Mouse (Mus musculus): ENCODE results near the gene Unc80. TPM values are rescaled to one million over a fixed set of nuclear protein-coding genes. Genes with fewer than 3 reads are reported as not detected.
A peak's percentile ranks its signal among the peaks of the same experiment; 100 is the strongest.

Gene Unc80
- 15.1 and 16.9 TPM in 2 replicates for total RNA-seq (2014; rRNA removed)
- polyA plus RNA-seq (2015; fragmentation: Nextera tagmentation; extraction: Ambion mirVana): 2.5 and 5.2 TPM in 2 replicates

GRCm38 (mm10) chr1:66467821-66468703 is at the start of gene Unc80:
Gene Unc80 (plus strand): TSS chr1:66468367.
- H3K9me3 ChIP-seq (ENCODE audit: low read length): no peaks in the 10 kb centered on the region
- peak within 1 kb of the TSS; percentile 84 for H3K9ac ChIP-seq
- DNase-seq: peak; percentile 59
- no peak for TF ChIP-seq CTCF (IDR thresholded peaks at IDR 0.05; ENCODE audit: low read depth)
- no peaks in the 10 kb centered on the region for H3K27me3 ChIP-seq (ENCODE audit: insufficient read depth, low read length)
- H3K4me3 ChIP-seq (ENCODE audit: low read depth, low read length): peak within 1 kb of the TSS; percentile 79
- no peaks in the 10 kb centered on the region for H3K36me3 ChIP-seq (ENCODE audit: insufficient read depth)
- peak; percentile 89 for ATAC-seq
- H3K27ac ChIP-seq (ENCODE audit: low read depth, low read length): peak within 1 kb of the TSS; percentile 70
- WGBS: 4% methylated on average over 73 of the region's 83 CpGs
- H3K4me2 ChIP-seq (ENCODE audit: low read depth): peak within 1 kb of the TSS; percentile 78
- H3K4me1 ChIP-seq (ENCODE audit: insufficient read depth): peaks cover 10% of the 10 kb centered on the region

- H3K36me3 ChIP-seq (ENCODE audit: insufficient read depth): peaks cover 53% of the 10 kb centered on the region
- no peak overlapping the region for H3K27ac ChIP-seq (ENCODE audit: low read depth, low read length)
- no peaks in the 10 kb centered on the region for H3K9me3 ChIP-seq (ENCODE audit: low read length)
- WGBS: 93% methylated on average over 5 of the region's 5 CpGs
- H3K4me3 ChIP-seq (ENCODE audit: low read depth, low read length): no peak overlapping the region
- H3K9ac ChIP-seq: no peak overlapping the region
- H3K4me2 ChIP-seq (ENCODE audit: low read depth): no peak overlapping the region
- no peak for DNase-seq
- TF ChIP-seq CTCF (IDR thresholded peaks at IDR 0.05; ENCODE audit: low read depth): no peak
- no peak for ATAC-seq
- no peaks in the 10 kb centered on the region for H3K4me1 ChIP-seq (ENCODE audit: insufficient read depth)
- H3K27me3 ChIP-seq (ENCODE audit: insufficient read depth, low read length): no peaks in the 10 kb centered on the region
Measured at GRCm38 (mm10) chr1:66426073-66426472, 42.1 kb upstream of the Unc80 start.

GRCm38 (mm10) chr1:66430962-66431361 is 37.2 kb upstream of the Unc80 start:
- peak; percentile 40 for ATAC-seq
- Histone ChIP-seq H3K4me2 (ENCODE audit: low read depth) (no peak overlapping the region), H3K27me3 (ENCODE audit: insufficient read depth, low read length) (no peaks in the 10 kb centered on the region), H3K9me3 (ENCODE audit: low read length) (no peaks in the 10 kb centered on the region), H3K9ac (no peak overlapping the region), H3K4me3 (ENCODE audit: low read depth, low read length) (no peak overlapping the region), H3K27ac (ENCODE audit: low read depth, low read length) (no peak overlapping the region), H3K36me3 (ENCODE audit: insufficient read depth) (peaks cover 38% of the 10 kb centered on the region), H3K4me1 (ENCODE audit: insufficient read depth) (no peaks in the 10 kb centered on the region)
- peak; percentile 0 for DNase-seq
- TF ChIP-seq CTCF (IDR thresholded peaks at IDR 0.05; ENCODE audit: low read depth): no peak

- WGBS: 92% methylated on average over 6 of the region's 6 CpGs
- no peaks in the 10 kb centered on the region for H3K27me3 ChIP-seq (ENCODE audit: insufficient read depth, low read length)
- no peak overlapping the region for H3K27ac ChIP-seq (ENCODE audit: low read depth, low read length)
- no peaks in the 10 kb centered on the region for H3K4me1 ChIP-seq (ENCODE audit: insufficient read depth)
- no peak overlapping the region for H3K9ac ChIP-seq
- H3K4me2 ChIP-seq (ENCODE audit: low read depth): no peak overlapping the region
- no peak for ATAC-seq
- no peak overlapping the region for H3K4me3 ChIP-seq (ENCODE audit: low read depth, low read length)
- DNase-seq: no peak
- no peaks in the 10 kb centered on the region for H3K9me3 ChIP-seq (ENCODE audit: low read length)
- no peak for TF ChIP-seq CTCF (IDR thresholded peaks at IDR 0.05; ENCODE audit: low read depth)
- H3K36me3 ChIP-seq (ENCODE audit: insufficient read depth): peaks cover 35% of the 10 kb centered on the region
Measured at GRCm38 (mm10) chr1:66431472-66431871, 36.7 kb upstream of the Unc80 start.

- no peak for DNase-seq
- Histone ChIP-seq H3K4me1 (ENCODE audit: insufficient read depth) (no peaks in the 10 kb centered on the region), H3K36me3 (ENCODE audit: insufficient read depth) (peaks cover 46% of the 10 kb centered on the region), H3K4me2 (ENCODE audit: low read depth) (no peak overlapping the region), H3K4me3 (ENCODE audit: low read depth, low read length) (no peak overlapping the region), H3K27ac (ENCODE audit: low read depth, low read length) (no peak overlapping the region), H3K27me3 (ENCODE audit: insufficient read depth, low read length) (no peaks in the 10 kb centered on the region), H3K9ac (no peak overlapping the region), H3K9me3 (ENCODE audit: low read length) (no peaks in the 10 kb centered on the region)
- no peak for ATAC-seq
- TF ChIP-seq CTCF (IDR thresholded peaks at IDR 0.05; ENCODE audit: low read depth): no peak
- WGBS: 81% methylated on average over 2 of the region's 2 CpGs
Measured at GRCm38 (mm10) chr1:66438069-66438468, 30.1 kb upstream of the Unc80 start.

- no peak for TF ChIP-seq CTCF (IDR thresholded peaks at IDR 0.05; ENCODE audit: low read depth)
- Histone ChIP-seq H3K27me3 (ENCODE audit: insufficient read depth, low read length) (no peaks in the 10 kb centered on the region), H3K36me3 (ENCODE audit: insufficient read depth) (peaks cover 40% of the 10 kb centered on the region), H3K27ac (ENCODE audit: low read depth, low read length) (no peak overlapping the region), H3K4me2 (ENCODE audit: low read depth) (no peak overlapping the region), H3K9ac (no peak overlapping the region), H3K9me3 (ENCODE audit: low read length) (no peaks in the 10 kb centered on the region), H3K4me3 (ENCODE audit: low read depth, low read length) (no peak overlapping the region), H3K4me1 (ENCODE audit: insufficient read depth) (no peaks in the 10 kb centered on the region)
- ATAC-seq (no peak), DNase-seq (no peak)
- WGBS: 81% methylated on average over 2 of the region's 2 CpGs
Measured at GRCm38 (mm10) chr1:66442922-66443321, 25.2 kb upstream of the Unc80 start.

GRCm38 (mm10) chr1:66449471-66449870 is 18.7 kb upstream of the Unc80 start:
- Histone ChIP-seq H3K4me3 (ENCODE audit: low read depth, low read length) (no peak overlapping the region), H3K36me3 (ENCODE audit: insufficient read depth) (no peaks in the 10 kb centered on the region), H3K4me2 (ENCODE audit: low read depth) (no peak overlapping the region), H3K27me3 (ENCODE audit: insufficient read depth, low read length) (no peaks in the 10 kb centered on the region), H3K9ac (no peak overlapping the region), H3K4me1 (ENCODE audit: insufficient read depth) (no peaks in the 10 kb centered on the region), H3K27ac (ENCODE audit: low read depth, low read length) (no peak overlapping the region), H3K9me3 (ENCODE audit: low read length) (no peaks in the 10 kb centered on the region)
- WGBS: 57% methylated on average over 2 of the region's 2 CpGs
- DNase-seq (no peak), ATAC-seq (no peak)
- no peak for TF ChIP-seq CTCF (IDR thresholded peaks at IDR 0.05; ENCODE audit: low read depth)

Measured in forebrain, postnatal 0 days (tissue).